Mouse (Mus musculus): ENCODE measurements around the gene Dner. TPM values are rescaled to one million over a fixed set of nuclear protein-coding genes. Genes with fewer than 3 reads are reported as not detected.
"Not testable (repeated sequence)": the region's sequence is repeated elsewhere in the genome, so short reads cannot be mapped to it uniquely, and the experiment has no call there.

Dner gene
- total and polyA plus RNA-seq, 2 experiments from 2014 or later: 322 to 331 TPM

DNA sequence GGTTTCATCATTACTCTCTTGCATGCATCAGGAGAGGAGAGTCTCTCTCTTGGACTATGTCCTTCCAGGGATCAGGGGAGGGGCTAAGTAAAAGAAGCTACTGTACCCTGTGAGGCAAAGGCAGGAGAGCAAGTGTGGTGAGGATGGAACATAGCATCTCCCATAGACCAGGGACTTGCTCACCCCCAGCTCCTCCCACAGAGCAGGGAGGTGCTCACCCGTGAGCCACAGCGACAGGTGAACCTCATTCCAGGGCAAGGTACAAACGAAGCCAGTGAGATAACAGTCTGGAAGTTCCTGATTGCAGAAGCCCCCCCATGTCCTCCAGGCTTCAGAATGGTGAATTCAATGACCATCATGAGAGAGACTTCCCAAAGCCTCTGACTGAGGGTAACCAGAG is 334.6 kb downstream of the Dner start:
- H3K9ac ChIP-seq (replicated peaks; ENCODE audit: low read length): no peak overlapping the region
- WGBS: 93% methylated on average over 3 of the region's 3 CpGs
- no peak for TF ChIP-seq CTCF (IDR thresholded peaks at IDR 0.05; ENCODE audit: low read depth)

DNA sequence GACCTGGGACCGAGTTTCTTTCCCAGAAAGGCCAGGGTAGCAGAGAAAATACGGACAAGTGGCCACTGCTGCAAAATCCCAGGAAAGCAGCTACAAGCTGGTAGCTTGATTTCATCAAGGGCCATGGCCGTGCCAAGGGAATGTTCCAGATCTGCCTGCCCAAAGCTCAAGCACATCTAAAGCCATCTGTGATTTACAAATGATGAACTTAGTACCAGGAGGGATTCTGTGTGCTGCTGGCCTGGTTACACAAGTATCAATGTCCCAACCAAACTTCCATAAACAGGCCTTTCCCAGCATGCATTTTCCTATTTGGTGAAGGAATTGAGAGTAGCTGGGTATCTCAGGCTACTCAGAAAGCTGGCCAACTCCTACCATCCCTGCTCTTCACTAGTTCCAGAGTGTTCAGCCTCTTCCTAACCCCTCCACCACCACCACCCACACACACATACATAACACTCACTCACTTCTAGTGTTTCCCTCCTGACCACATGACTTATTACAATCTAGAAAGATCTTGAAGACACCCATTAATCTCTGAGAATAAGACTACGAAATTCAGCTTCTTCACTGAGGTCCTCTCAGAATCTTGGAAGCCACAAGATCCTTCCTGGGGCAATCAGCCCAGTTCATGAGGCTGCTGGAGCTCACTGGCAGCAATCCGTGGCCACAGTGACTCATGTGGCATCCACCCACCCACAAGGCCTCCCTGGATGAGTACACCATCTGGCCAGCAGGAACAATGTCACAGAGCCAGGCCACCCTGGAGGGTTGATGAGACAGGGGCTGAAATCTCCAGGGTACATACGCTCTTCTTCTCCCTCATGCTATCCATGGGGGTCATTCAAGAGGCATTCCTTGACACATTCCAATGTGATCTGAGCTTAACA is 336.2 kb downstream of the Dner start:
- H3K36me3 ChIP-seq (ENCODE audit: insufficient read depth, low read length): no peaks in the 10 kb centered on the region
- no peak overlapping the region for H3K9ac ChIP-seq (replicated peaks; ENCODE audit: low read length)
- WGBS: 84% methylated on average over 6 of the region's 6 CpGs
- no peaks in the 10 kb centered on the region for H3K27me3 ChIP-seq (ENCODE audit: insufficient read depth, low read length)
- H3K4me3 ChIP-seq (ENCODE audit: low read length): no peak overlapping the region
- H3K4me2 ChIP-seq (ENCODE audit: low read depth, low read length): no peak overlapping the region
- H3K27ac ChIP-seq: no peak overlapping the region
- no peak for TF ChIP-seq CTCF (IDR thresholded peaks at IDR 0.05; ENCODE audit: low read depth)
- no peaks in the 10 kb centered on the region for H3K4me1 ChIP-seq (ENCODE audit: insufficient read depth, low read length)
- ATAC-seq: no peak
- no peak for DNase-seq (ENCODE audit: low spot score)
- H3K9me3 ChIP-seq (ENCODE audit: low read length): no peaks in the 10 kb centered on the region

More for the DNA sequence above, 334.6 kb downstream of the Dner start:
- no peak overlapping the region for H3K27ac ChIP-seq
- no peaks in the 10 kb centered on the region for H3K9me3 ChIP-seq (ENCODE audit: low read length)
- no peaks in the 10 kb centered on the region for H3K36me3 ChIP-seq (ENCODE audit: insufficient read depth, low read length)
- H3K4me3 ChIP-seq (ENCODE audit: low read length): no peak overlapping the region
- no peaks in the 10 kb centered on the region for H3K4me1 ChIP-seq (ENCODE audit: insufficient read depth, low read length)
- no peak overlapping the region for H3K4me2 ChIP-seq (ENCODE audit: low read depth, low read length)
- ATAC-seq (no peak), DNase-seq (ENCODE audit: low spot score) (no peak)
- no peaks in the 10 kb centered on the region for H3K27me3 ChIP-seq (ENCODE audit: insufficient read depth, low read length)

DNA sequence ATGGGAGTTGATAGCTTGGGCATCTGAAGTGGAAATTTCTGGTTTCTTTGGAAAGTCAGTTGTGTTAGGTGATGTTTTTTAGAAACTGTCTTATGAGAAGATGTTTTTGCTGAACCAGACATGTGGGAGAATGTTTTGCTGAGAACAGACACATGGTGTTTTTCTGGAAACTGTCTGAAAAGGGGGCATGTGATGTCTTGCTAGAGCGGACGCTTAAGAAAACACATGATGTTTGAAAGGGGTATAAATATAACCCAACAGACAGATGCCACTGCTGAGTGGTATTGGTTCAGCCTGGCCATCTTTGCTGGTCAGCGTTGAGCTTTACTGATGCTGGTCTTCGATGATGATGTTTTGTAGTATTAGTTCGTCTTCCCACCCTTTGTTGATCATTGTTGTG is 338.8 kb downstream of the Dner start:
- no peak for TF ChIP-seq CTCF (IDR thresholded peaks at IDR 0.05; ENCODE audit: low read depth)
- 96% methylated on average over 5 of the region's 5 CpGs for WGBS
- H3K27ac ChIP-seq: no peak overlapping the region

DNA sequence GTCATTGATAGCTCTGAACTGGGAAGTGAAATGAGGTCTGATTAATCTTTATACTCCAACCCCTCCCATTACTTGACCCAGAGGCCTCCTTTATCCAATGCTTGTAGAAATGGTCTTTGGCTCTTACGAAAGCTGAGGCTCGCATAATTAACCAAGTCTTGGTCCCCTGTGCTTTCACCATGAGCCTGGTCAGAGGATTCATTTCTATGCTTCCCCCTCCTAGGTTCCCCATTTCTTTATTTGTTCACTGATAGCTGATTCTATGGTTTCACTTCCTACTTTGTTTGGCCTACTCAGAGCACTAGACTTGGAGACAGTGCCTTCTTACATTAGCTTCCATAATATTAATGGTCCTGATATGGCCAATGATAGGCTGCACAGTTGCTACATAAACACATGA is 345.8 kb downstream of the Dner start:
- Histone ChIP-seq H3K4me1 (ENCODE audit: insufficient read depth, low read length) (no peaks in the 10 kb centered on the region), H3K9ac (replicated peaks; ENCODE audit: low read length) (no peak overlapping the region), H3K9me3 (ENCODE audit: low read length) (no peaks in the 10 kb centered on the region), H3K4me3 (ENCODE audit: low read length) (no peak overlapping the region), H3K27me3 (ENCODE audit: insufficient read depth, low read length) (no peaks in the 10 kb centered on the region), H3K4me2 (ENCODE audit: low read depth, low read length) (no peak overlapping the region), H3K36me3 (ENCODE audit: insufficient read depth, low read length) (no peaks in the 10 kb centered on the region), H3K27ac (no peak overlapping the region)
- WGBS: 88% methylated on average over 2 of the region's 2 CpGs
- TF ChIP-seq CTCF (IDR thresholded peaks at IDR 0.05; ENCODE audit: low read depth): no peak
- ATAC-seq: no peak
- DNase-seq (ENCODE audit: low spot score): no peak

More for the DNA sequence above, 338.8 kb downstream of the Dner start:
- Histone ChIP-seq H3K4me3 (ENCODE audit: low read length) (no peak overlapping the region), H3K9me3 (ENCODE audit: low read length) (no peaks in the 10 kb centered on the region), H3K9ac (replicated peaks; ENCODE audit: low read length) (no peak overlapping the region), H3K4me2 (ENCODE audit: low read depth, low read length) (no peak overlapping the region), H3K4me1 (ENCODE audit: insufficient read depth, low read length) (no peaks in the 10 kb centered on the region), H3K36me3 (ENCODE audit: insufficient read depth, low read length) (no peaks in the 10 kb centered on the region), H3K27me3 (ENCODE audit: insufficient read depth, low read length) (no peaks in the 10 kb centered on the region)
- ATAC-seq (no peak), DNase-seq (ENCODE audit: low spot score) (no peak)

DNA sequence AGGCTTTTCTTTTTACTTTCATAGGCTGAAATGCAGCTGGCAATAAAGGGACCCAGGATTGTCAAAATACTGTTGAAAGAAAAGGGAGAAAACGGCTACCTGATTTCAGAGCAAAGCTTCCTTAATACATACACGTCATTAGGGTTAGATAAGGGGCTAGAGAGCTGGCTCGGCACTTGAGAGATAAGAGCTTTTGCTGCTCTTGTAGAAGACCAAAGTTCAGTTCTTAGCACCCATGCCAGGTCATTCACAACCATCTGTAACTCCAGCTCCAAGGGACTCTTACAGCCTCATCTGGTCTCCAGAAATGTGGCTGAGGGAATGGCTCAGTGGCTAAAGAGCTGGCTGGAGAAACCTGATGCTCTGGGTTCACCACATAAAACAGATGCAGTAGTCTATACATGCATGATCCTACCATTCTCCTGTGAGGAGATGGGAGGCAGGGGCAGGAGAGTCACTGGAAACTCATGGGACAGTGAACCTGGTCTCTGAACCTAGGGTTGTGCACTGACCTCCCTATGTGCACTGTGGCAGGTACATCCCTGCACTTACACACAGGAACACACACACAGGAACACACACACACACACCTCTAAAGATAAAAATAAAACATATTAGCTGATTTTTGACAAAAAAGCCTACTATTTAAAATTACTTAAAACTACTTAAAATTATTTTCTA is 348.1 kb downstream of the Dner start:
- Histone ChIP-seq H3K4me2 (ENCODE audit: low read depth, low read length) (no peak overlapping the region), H3K9me3 (ENCODE audit: low read length) (no peaks in the 10 kb centered on the region), H3K27ac (no peak overlapping the region), H3K36me3 (ENCODE audit: insufficient read depth, low read length) (no peaks in the 10 kb centered on the region), H3K9ac (replicated peaks; ENCODE audit: low read length) (no peak overlapping the region), H3K4me1 (ENCODE audit: insufficient read depth, low read length) (no peaks in the 10 kb centered on the region), H3K27me3 (ENCODE audit: insufficient read depth, low read length) (no peaks in the 10 kb centered on the region), H3K4me3 (ENCODE audit: low read length) (no peak overlapping the region)
- DNase-seq (ENCODE audit: low spot score) (no peak), ATAC-seq (no peak)
- no peak for TF ChIP-seq CTCF (IDR thresholded peaks at IDR 0.05; ENCODE audit: low read depth)
- WGBS: 92% methylated on average over 3 of the region's 3 CpGs

DNA sequence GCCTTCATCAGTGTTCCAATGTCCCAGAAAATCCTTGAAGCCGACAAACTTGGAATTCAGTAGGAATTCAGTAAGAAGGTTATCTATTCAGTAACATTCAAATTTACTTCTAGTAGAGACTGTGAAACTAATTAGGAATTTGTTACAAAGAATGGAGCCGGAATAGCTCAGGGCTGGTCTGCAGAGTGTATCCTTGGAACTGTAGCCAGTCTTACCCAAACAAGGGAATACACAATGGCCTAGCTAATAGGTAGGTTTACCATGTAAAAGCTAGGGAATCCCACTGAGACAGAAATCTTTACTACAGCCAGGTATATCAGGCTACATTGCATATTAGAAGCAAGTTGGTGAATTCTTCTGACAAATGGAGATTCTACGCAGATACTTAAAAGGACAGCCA is 363.2 kb downstream of the Dner start:
- not testable (repeated sequence) for H3K4me1 ChIP-seq (ENCODE audit: insufficient read depth, low read length); H3K36me3 ChIP-seq (ENCODE audit: insufficient read depth, low read length); H3K4me2 ChIP-seq (ENCODE audit: low read depth, low read length); DNase-seq (ENCODE audit: low spot score); H3K4me3 ChIP-seq (ENCODE audit: low read length); H3K9ac ChIP-seq (replicated peaks; ENCODE audit: low read length); H3K27me3 ChIP-seq (ENCODE audit: insufficient read depth, low read length); H3K9me3 ChIP-seq (ENCODE audit: low read length); ATAC-seq; H3K27ac ChIP-seq
- WGBS: 31% methylated on average over 3 of the region's 3 CpGs

DNA sequence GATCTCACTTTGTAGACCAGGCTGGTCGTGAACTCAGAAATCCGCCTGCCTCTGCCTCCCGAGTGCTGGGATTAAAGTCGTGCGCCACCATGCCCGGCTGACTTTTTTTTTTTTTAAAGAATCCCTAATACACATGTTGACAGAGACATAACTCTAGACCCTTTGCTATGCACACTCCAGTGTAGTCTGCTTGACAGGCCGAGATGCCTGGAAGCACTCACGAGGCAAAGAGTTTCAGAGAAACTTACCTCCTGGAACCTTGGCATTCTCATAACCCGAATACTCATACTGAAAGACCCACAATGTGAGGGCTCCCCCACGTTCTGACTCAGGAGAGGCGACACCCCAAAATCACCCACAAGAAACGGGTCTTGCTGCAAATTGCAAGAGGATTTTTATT is 364.2 kb downstream of the Dner start:
- not testable (repeated sequence) for H3K4me3 ChIP-seq (ENCODE audit: low read length); DNase-seq (ENCODE audit: low spot score); H3K36me3 ChIP-seq (ENCODE audit: insufficient read depth, low read length); H3K9me3 ChIP-seq (ENCODE audit: low read length); ATAC-seq; H3K27ac ChIP-seq; H3K9ac ChIP-seq (replicated peaks; ENCODE audit: low read length); H3K4me2 ChIP-seq (ENCODE audit: low read depth, low read length); H3K27me3 ChIP-seq (ENCODE audit: insufficient read depth, low read length); H3K4me1 ChIP-seq (ENCODE audit: insufficient read depth, low read length)
- WGBS: 91% methylated on average over 12 of the region's 12 CpGs

Measured in hindbrain, postnatal 0 days (tissue).